Mouse (Mus musculus): ENCODE measurements around the gene Sp6. TPM values are rescaled to one million over a fixed set of nuclear protein-coding genes. Genes with fewer than 3 reads are reported as not detected.

Sp6 gene
- polyA plus RNA-seq, 1 experiment from 2014 or later = 22.0 TPM

GRCm38 (mm10) chr11:96968476-96968875 is 44.7 kb upstream of the Sp6 start:
- peak overlapping the region; percentile 5; the same call in 1 of the 2 replicates for H3K9ac ChIP-seq (ENCODE audit: low read length)
- no peak overlapping the region for H3K4me3 ChIP-seq (ENCODE audit: low read depth, low read length)
- no peaks in the 10 kb centered on the region for H3K9me3 ChIP-seq (ENCODE audit: control insufficient read depth, low read length)
- 39% methylated on average over 6 of the region's 6 CpGs for WGBS
- peak overlapping the region; percentile 88 for H3K27ac ChIP-seq (replicated peaks)
- TF ChIP-seq EP300 (optimal IDR thresholded peaks at IDR 0.05) (no peak), CTCF (IDR thresholded peaks at IDR 0.05; ENCODE audit: low read depth) (no peak)
- no peaks in the 10 kb centered on the region for H3K27me3 ChIP-seq (ENCODE audit: control insufficient read depth, insufficient read depth, low read length)
- H3K4me2 ChIP-seq (replicated peaks; ENCODE audit: low read depth) = 0 out of 2 replicates have a peak overlapping the region, but pooled peaks have one; percentile 5
- H3K36me3 ChIP-seq (ENCODE audit: control insufficient read depth, insufficient read depth, low read length) = no peaks in the 10 kb centered on the region
- no peak for ATAC-seq (ENCODE audit: low FRiP score, low TSS enrichment)
- no peak for DNase-seq (ENCODE audit: low spot score)
- H3K4me1 ChIP-seq (replicated peaks; ENCODE audit: control insufficient read depth, insufficient read depth) = peaks cover 13% of the 10 kb centered on the region; the same call in 1 of the 2 replicates

- ATAC-seq (ENCODE audit: low FRiP score, low TSS enrichment) = 0 out of 2 replicates have a peak, but pooled peaks have one; percentile 7
- H3K9ac ChIP-seq (ENCODE audit: low read length) = no peak overlapping the region
- 49% methylated on average over 5 of the region's 5 CpGs for WGBS
Observed at GRCm38 (mm10) chr11:96969280-96969722, 43.9 kb upstream of the Sp6 start.

GRCm38 (mm10) chr11:96969746-96970145 is 43.4 kb upstream of the Sp6 start:
- no peak for DNase-seq (ENCODE audit: low spot score)
- 28% methylated on average over 1 of the region's 1 CpGs for WGBS
- TF ChIP-seq CTCF (IDR thresholded peaks at IDR 0.05; ENCODE audit: low read depth) (no peak), EP300 (optimal IDR thresholded peaks at IDR 0.05) (no peak)
- Histone ChIP-seq H3K4me2 (replicated peaks; ENCODE audit: low read depth) (peak overlapping the region; percentile 21), H3K4me1 (replicated peaks; ENCODE audit: control insufficient read depth, insufficient read depth) (peaks cover 13% of the 10 kb centered on the region; the same call in 1 of the 2 replicates), H3K36me3 (ENCODE audit: control insufficient read depth, insufficient read depth, low read length) (no peaks in the 10 kb centered on the region), H3K4me3 (ENCODE audit: low read depth, low read length) (no peak overlapping the region), H3K9ac (ENCODE audit: low read length) (no peak overlapping the region), H3K9me3 (ENCODE audit: control insufficient read depth, low read length) (no peaks in the 10 kb centered on the region), H3K27ac (replicated peaks) (peak overlapping the region; percentile 88), H3K27me3 (ENCODE audit: control insufficient read depth, insufficient read depth, low read length) (no peaks in the 10 kb centered on the region)
- peak; percentile 25; the same call in 1 of the 2 replicates for ATAC-seq (ENCODE audit: low FRiP score, low TSS enrichment)

More at GRCm38 (mm10) chr11:96969280-96969722, 43.9 kb upstream of the Sp6 start:
- no peaks in the 10 kb centered on the region for H3K27me3 ChIP-seq (ENCODE audit: control insufficient read depth, insufficient read depth, low read length)
- DNase-seq (ENCODE audit: low spot score) = no peak
- peak overlapping the region; percentile 21; the same call in 1 of the 2 replicates for H3K4me2 ChIP-seq (replicated peaks; ENCODE audit: low read depth)
- TF ChIP-seq EP300 (optimal IDR thresholded peaks at IDR 0.05) = no peak
- no peak for TF ChIP-seq CTCF (IDR thresholded peaks at IDR 0.05; ENCODE audit: low read depth)
- H3K9me3 ChIP-seq (ENCODE audit: control insufficient read depth, low read length) = no peaks in the 10 kb centered on the region
- H3K36me3 ChIP-seq (ENCODE audit: control insufficient read depth, insufficient read depth, low read length) = no peaks in the 10 kb centered on the region
- no peak overlapping the region for H3K4me3 ChIP-seq (ENCODE audit: low read depth, low read length)
- peak overlapping the region; percentile 88 for H3K27ac ChIP-seq (replicated peaks)
- H3K4me1 ChIP-seq (replicated peaks; ENCODE audit: control insufficient read depth, insufficient read depth) = peaks cover 13% of the 10 kb centered on the region; the same call in 1 of the 2 replicates

GRCm38 (mm10) chr11:96970341-96970740 is 42.9 kb upstream of the Sp6 start:
- Histone ChIP-seq H3K27ac (replicated peaks) (peak overlapping the region; percentile 88), H3K4me2 (replicated peaks; ENCODE audit: low read depth) (peak overlapping the region; percentile 21; the same call in 1 of the 2 replicates), H3K27me3 (ENCODE audit: control insufficient read depth, insufficient read depth, low read length) (no peaks in the 10 kb centered on the region), H3K4me1 (replicated peaks; ENCODE audit: control insufficient read depth, insufficient read depth) (peaks cover 13% of the 10 kb centered on the region; the same call in 1 of the 2 replicates), H3K36me3 (ENCODE audit: control insufficient read depth, insufficient read depth, low read length) (no peaks in the 10 kb centered on the region), H3K9me3 (ENCODE audit: control insufficient read depth, low read length) (no peaks in the 10 kb centered on the region), H3K9ac (ENCODE audit: low read length) (no peak overlapping the region), H3K4me3 (ENCODE audit: low read depth, low read length) (no peak overlapping the region)
- ATAC-seq (ENCODE audit: low FRiP score, low TSS enrichment) = no peak
- 38% methylated on average over 3 of the region's 3 CpGs for WGBS
- TF ChIP-seq CTCF (IDR thresholded peaks at IDR 0.05; ENCODE audit: low read depth) (no peak), EP300 (optimal IDR thresholded peaks at IDR 0.05) (no peak)
- no peak for DNase-seq (ENCODE audit: low spot score)

GRCm38 (mm10) chr11:96972906-96973305 is 40.3 kb upstream of the Sp6 start:
- ATAC-seq (ENCODE audit: low FRiP score, low TSS enrichment) = no peak
- Histone ChIP-seq H3K4me2 (replicated peaks; ENCODE audit: low read depth) (no peak overlapping the region), H3K9me3 (ENCODE audit: control insufficient read depth, low read length) (no peaks in the 10 kb centered on the region), H3K27me3 (ENCODE audit: control insufficient read depth, insufficient read depth, low read length) (no peaks in the 10 kb centered on the region), H3K36me3 (ENCODE audit: control insufficient read depth, insufficient read depth, low read length) (no peaks in the 10 kb centered on the region), H3K4me3 (ENCODE audit: low read depth, low read length) (no peak overlapping the region), H3K4me1 (replicated peaks; ENCODE audit: control insufficient read depth, insufficient read depth) (peaks cover 18% of the 10 kb centered on the region), H3K9ac (ENCODE audit: low read length) (no peak overlapping the region), H3K27ac (replicated peaks) (peak overlapping the region; percentile 61; the same call in 1 of the 2 replicates)
- TF ChIP-seq EP300 (optimal IDR thresholded peaks at IDR 0.05) (no peak), CTCF (IDR thresholded peaks at IDR 0.05; ENCODE audit: low read depth) (no peak)
- WGBS = 69% methylated on average over 5 of the region's 5 CpGs
- no peak for DNase-seq (ENCODE audit: low spot score)

- H3K4me2 ChIP-seq (replicated peaks; ENCODE audit: low read depth) = no peak overlapping the region
- H3K4me1 ChIP-seq (replicated peaks; ENCODE audit: control insufficient read depth, insufficient read depth) = peaks cover 20% of the 10 kb centered on the region
- no peak overlapping the region for H3K4me3 ChIP-seq (ENCODE audit: low read depth, low read length)
- H3K9me3 ChIP-seq (ENCODE audit: control insufficient read depth, low read length) = no peaks in the 10 kb centered on the region
- peak overlapping the region; percentile 61; the same call in 1 of the 2 replicates for H3K27ac ChIP-seq (replicated peaks)
- DNase-seq (ENCODE audit: low spot score) (no peak), ATAC-seq (ENCODE audit: low FRiP score, low TSS enrichment) (no peak)
- H3K27me3 ChIP-seq (ENCODE audit: control insufficient read depth, insufficient read depth, low read length) = no peaks in the 10 kb centered on the region
- TF ChIP-seq CTCF (IDR thresholded peaks at IDR 0.05; ENCODE audit: low read depth) (no peak), EP300 (optimal IDR thresholded peaks at IDR 0.05) (no peak)
- no peaks in the 10 kb centered on the region for H3K36me3 ChIP-seq (ENCODE audit: control insufficient read depth, insufficient read depth, low read length)
- WGBS = 88% methylated on average over 5 of the region's 5 CpGs
- H3K9ac ChIP-seq (ENCODE audit: low read length) = no peak overlapping the region
Observed at GRCm38 (mm10) chr11:96973426-96973964, 39.7 kb upstream of the Sp6 start.
